Mouse (Mus musculus) erythroblast, embryonic 14.5 days (primary cell): Measurements from ENCODE around the gene Nucks1. TPM values are rescaled to one million over a fixed set of nuclear protein-coding genes. Genes with fewer than 3 reads are reported as not detected.
"Not testable (repeated sequence)": the region's sequence is repeated elsewhere in the genome, so short reads cannot be mapped to it uniquely, and the experiment has no call there.

Source experiments
- H3K27me3 ChIP-seq: 2 replicates; pipeline ENCODE4 v1.6.1; 2012; ENCODE audit warnings: inconsistent platforms; ENCODE audit not compliant: control insufficient read depth
- H3K36me3 ChIP-seq: 2 replicates; pipeline ENCODE4 v1.6.1; 2012; ENCODE audit warnings: mild to moderate bottlenecking, inconsistent platforms; ENCODE audit not compliant: control insufficient read depth
- H3K4me1 ChIP-seq: 2 replicates; pipeline ENCODE4 v1.6.1; 2012; ENCODE audit warnings: inconsistent platforms; ENCODE audit not compliant: control insufficient read depth
- H3K4me3 ChIP-seq: replicated peaks from 2 replicates; pipeline ENCODE3; 2012; ENCODE audit warnings: moderate library complexity, mild to moderate bottlenecking, inconsistent platforms
- H3K9me3 ChIP-seq: 2 replicates; pipeline ENCODE4 v1.6.1; 2012; ENCODE audit warnings: low read length, inconsistent platforms, mixed read lengths; ENCODE audit not compliant: control insufficient read depth
- GATA1 ChIP-seq: IDR thresholded peaks from 2 replicates; pipeline ENCODE4 v1.6.1; 2012; ENCODE audit warnings: low read length, inconsistent platforms, mixed read lengths
- TAL1 ChIP-seq: IDR thresholded peaks from 3 replicates; pipeline ENCODE4 v1.6.1; 2012; ENCODE audit warnings: low read length, inconsistent platforms, mixed read lengths
- polyA plus RNA-seq: library from polyadenylated mRNA; stranded (reverse); fragments of >175 nt; gene quantifications from 2 replicates; pipeline ENCODE4 v1.2.3, GENCODE M21; 2012

Nucks1 gene
- polyA plus RNA-seq, 1 experiment, result 1.3 TPM

- Histone ChIP-seq H3K4me3 (no peak overlapping the region), H3K4me1 (no peaks in the 10 kb centered on the region), H3K36me3 (no peaks in the 10 kb centered on the region), H3K9me3 (no peaks in the 10 kb centered on the region), H3K27me3 (0 out of 2 replicates have a peak, but pooled peaks cover 2% of the 10 kb centered on the region)
- TF ChIP-seq TAL1 (no peak), GATA1 (no peak)
These were observed 30.5 kb upstream of the Nucks1 start for GRCm38 (mm10) chr1:131879816-131880215.

DNA sequence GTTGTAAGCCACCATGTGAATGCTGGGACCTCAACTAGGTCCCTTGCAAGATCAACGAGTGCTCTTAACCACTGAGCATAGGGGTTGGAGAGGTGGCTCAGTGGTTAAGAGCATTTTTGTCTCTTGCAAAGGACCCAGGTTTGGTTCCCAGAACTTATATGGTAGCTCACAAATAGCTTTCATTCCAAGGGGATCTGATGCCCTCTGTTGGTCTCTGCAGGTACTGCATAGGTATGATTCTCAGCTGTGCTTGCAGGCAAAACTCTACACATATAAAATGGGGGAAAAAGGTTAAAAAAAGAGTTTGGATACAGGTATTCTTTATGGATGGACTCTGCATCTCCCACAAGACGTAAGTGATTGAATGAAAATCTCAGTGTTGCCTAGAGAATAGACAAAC is 27.5 kb upstream of the Nucks1 start:
- Histone ChIP-seq H3K27me3 (0 out of 2 replicates have a peak, but pooled peaks cover 2% of the 10 kb centered on the region), H3K4me3 (no peak overlapping the region), H3K36me3 (no peaks in the 10 kb centered on the region), H3K9me3 (no peaks in the 10 kb centered on the region), H3K4me1 (no peaks in the 10 kb centered on the region)
- TF ChIP-seq GATA1 (no peak), TAL1 (no peak)

DNA sequence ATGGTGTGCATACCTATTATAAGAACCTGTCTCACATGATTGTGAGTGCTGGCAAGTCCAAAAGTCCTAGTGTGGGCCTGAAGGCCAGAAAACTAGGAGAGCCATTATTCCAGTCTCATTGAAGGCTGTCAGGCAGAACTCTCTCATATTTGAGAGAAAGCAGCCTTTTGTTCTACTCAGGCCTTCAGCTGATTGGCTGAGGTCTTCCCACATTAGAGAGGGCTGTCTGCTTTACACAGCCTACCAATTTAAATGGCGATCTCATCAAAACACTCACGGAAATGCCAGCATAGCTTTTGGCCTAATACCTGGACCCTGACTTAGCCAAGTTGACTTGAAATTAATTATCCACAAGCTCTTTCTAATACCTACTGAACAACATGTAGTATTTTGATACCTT is 24.2 kb upstream of the Nucks1 start:
- Histone ChIP-seq H3K4me3 (no peak overlapping the region), H3K9me3 (no peaks in the 10 kb centered on the region), H3K4me1 (no peaks in the 10 kb centered on the region), H3K36me3 (no peaks in the 10 kb centered on the region), H3K27me3 (0 out of 2 replicates have a peak, but pooled peaks cover 2% of the 10 kb centered on the region)
- no peak for TF ChIP-seq TAL1
- TF ChIP-seq GATA1, result no peak

- H3K36me3 ChIP-seq, result no peaks in the 10 kb centered on the region
- TF ChIP-seq GATA1 (no peak), TAL1 (no peak)
- no peaks in the 10 kb centered on the region for H3K4me1 ChIP-seq
- no peak overlapping the region for H3K4me3 ChIP-seq
- H3K27me3 ChIP-seq, result 0 out of 2 replicates have a peak, but pooled peaks cover 2% of the 10 kb centered on the region
- H3K9me3 ChIP-seq, result no peaks in the 10 kb centered on the region
These were observed 23.7 kb upstream of the Nucks1 start for GRCm38 (mm10) chr1:131886641-131887040.

- TF ChIP-seq GATA1 (no peak), TAL1 (no peak)
- no peaks in the 10 kb centered on the region for H3K4me1 ChIP-seq
- no peaks in the 10 kb centered on the region for H3K9me3 ChIP-seq
- H3K4me3 ChIP-seq, result no peak overlapping the region
- no peaks in the 10 kb centered on the region for H3K36me3 ChIP-seq
- H3K27me3 ChIP-seq, result no peaks in the 10 kb centered on the region
These were observed 20.2 kb upstream of the Nucks1 start for GRCm38 (mm10) chr1:131890043-131890658.

DNA sequence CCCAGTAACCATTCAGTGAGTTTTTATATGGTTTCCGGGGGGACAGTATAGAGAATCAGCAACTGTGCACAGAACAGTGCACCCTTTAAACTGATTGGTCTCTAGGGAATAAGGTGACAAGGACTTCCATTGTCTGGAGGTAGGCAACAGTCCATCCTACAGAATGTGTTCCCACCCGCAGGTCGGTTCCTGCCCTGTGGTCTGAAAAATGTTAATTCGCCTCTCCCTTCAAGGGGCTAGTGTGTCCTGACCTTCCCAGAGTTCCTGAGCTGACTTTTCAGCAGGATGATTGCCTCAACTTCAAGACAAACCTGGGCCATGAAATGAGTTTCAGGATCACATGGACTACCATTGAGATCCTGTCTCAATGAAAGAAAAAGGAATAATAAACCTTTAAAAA is 18.9 kb upstream of the Nucks1 start:
- Histone ChIP-seq H3K4me3 (no peak overlapping the region), H3K9me3 (no peaks in the 10 kb centered on the region), H3K36me3 (no peaks in the 10 kb centered on the region), H3K4me1 (no peaks in the 10 kb centered on the region), H3K27me3 (peaks cover 6% of the 10 kb centered on the region)
- TF ChIP-seq GATA1, result no peak
- TF ChIP-seq TAL1, result no peak

- Histone ChIP-seq H3K4me3 (no peak overlapping the region), H3K27me3 (peaks cover 50% of the 10 kb centered on the region), H3K4me1 (no peaks in the 10 kb centered on the region), H3K9me3 (no peaks in the 10 kb centered on the region), H3K36me3 (no peaks in the 10 kb centered on the region)
- TF ChIP-seq GATA1 (no peak), TAL1 (no peak; the same call in 2 of the 3 replicates)
These were observed 7.7 kb upstream of the Nucks1 start for GRCm38 (mm10) chr1:131902679-131903078.

DNA sequence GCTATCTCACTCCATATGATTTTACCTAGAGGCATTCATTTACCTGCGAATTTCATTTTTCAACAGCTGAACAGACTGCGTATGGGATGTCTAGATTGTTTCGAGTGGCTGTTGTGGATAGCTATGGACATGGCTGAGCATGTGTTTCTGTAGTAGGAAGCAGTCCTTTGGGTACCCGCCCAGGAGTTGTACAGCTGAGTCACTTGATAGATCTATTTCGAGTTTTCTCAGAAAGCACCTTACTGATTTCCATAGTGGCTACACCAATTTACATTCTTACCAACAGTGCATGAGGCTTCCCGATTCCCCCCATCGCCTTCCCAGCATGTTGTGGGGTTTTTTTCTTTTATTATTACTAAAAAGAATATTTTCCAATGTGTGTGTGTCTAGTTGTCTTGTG is 7.1 kb upstream of the Nucks1 start:
- H3K4me1 ChIP-seq, result no peaks in the 10 kb centered on the region

DNA sequence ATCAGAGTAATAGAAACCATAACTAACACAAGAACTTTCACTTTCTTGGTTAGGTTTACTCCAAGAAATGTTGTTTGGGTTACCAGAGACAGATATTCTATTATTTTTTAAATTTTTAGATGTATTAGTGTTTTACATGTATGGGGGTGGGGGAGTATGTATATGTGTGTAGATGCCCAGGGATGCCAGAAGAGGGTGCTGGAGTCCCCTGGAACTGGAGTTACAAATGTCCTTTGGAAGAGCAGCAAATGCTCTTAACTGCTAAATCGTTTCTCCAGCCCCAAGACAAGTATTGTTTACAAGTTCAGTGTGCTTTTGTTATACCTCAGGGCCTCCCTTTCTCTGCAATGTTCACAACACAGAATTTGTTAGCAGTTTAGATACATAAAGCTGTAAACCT is 4.8 kb upstream of the Nucks1 start:
- peaks cover 3% of the 10 kb centered on the region; the same call in 1 of the 2 replicates for H3K9me3 ChIP-seq
- TF ChIP-seq GATA1 (no peak), TAL1 (no peak)
- peaks cover 6% of the 10 kb centered on the region for H3K4me1 ChIP-seq
- no peaks in the 10 kb centered on the region for H3K36me3 ChIP-seq
- no peak overlapping the region for H3K4me3 ChIP-seq
- H3K27me3 ChIP-seq, result peaks cover 62% of the 10 kb centered on the region

More for the DNA sequence above, 7.1 kb upstream of the Nucks1 start:
- Histone ChIP-seq H3K4me3 (no peak overlapping the region), H3K9me3 (no peaks in the 10 kb centered on the region), H3K27me3 (peaks cover 56% of the 10 kb centered on the region), H3K36me3 (no peaks in the 10 kb centered on the region)
- TF ChIP-seq GATA1 (no peak), TAL1 (no peak)

- Histone ChIP-seq H3K27me3 (peaks cover 55% of the 10 kb centered on the region), H3K9me3 (peaks cover 3% of the 10 kb centered on the region; the same call in 1 of the 2 replicates), H3K4me3 (no peak overlapping the region), H3K36me3 (peaks cover 10% of the 10 kb centered on the region), H3K4me1 (peaks cover 23% of the 10 kb centered on the region)
- TF ChIP-seq GATA1 (no peak), TAL1 (no peak)
These were observed 1.9 kb upstream of the Nucks1 start for GRCm38 (mm10) chr1:131908456-131908855.

DNA sequence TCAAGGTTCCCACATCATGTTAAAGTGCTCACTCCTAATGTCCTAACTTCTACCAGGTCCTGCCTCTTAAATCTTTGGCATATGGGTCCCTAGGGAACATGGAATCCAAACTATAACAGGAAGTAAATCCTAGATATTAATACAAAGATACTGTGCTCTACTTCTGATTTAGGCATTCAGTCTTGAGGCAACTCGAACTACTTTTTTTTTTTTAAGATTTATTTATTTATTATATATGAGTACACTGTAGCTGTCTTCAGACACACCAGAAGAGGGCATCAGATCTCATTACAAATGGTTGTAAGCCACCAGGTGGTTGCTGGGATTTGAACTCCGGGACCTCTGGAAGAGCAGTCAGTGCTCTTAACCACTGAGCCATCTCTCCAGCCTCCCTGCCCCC is 1.1 kb upstream of the Nucks1 start:
- H3K9me3 ChIP-seq, H3K4me3 ChIP-seq: not testable (repeated sequence)
- Histone ChIP-seq H3K4me1 (peaks cover 23% of the 10 kb centered on the region), H3K36me3 (peaks cover 15% of the 10 kb centered on the region), H3K27me3 (peaks cover 47% of the 10 kb centered on the region)
